Mouse (Mus musculus) naive thymus-derived CD4-positive, alpha-beta T cell, adult 5 months (primary cell): ENCODE measurements around the gene Npy4r. TPM values are rescaled to one million over a fixed set of nuclear protein-coding genes. Genes with fewer than 3 reads are reported as not detected.

Experiments
- polyA plus RNA-seq: library from polyadenylated mRNA; unstranded; fragments of 100-300 nt; shearing (Covaris generic); gene quantifications from one replicate; pipeline ENCODE4 v1.2.1, GENCODE M21; 2017

Gene Npy4r
- not detected for polyA plus RNA-seq

GRCm38 (mm10) chr14:34152342-34152741 is at the start of gene Npy4r:
TSS of gene Npy4r (minus strand) at chr14:34152489.

GRCm38 (mm10) chr14:34201231-34202035 is 49.1 kb upstream of the Npy4r start, which contains the start of gene Gprin2:
TSS of gene Gprin2 (minus strand) at chr14:34201653.

GRCm38 (mm10) chr14:34102601-34103000 is 49.7 kb downstream of the Npy4r start, which contains the start of gene A630023A22Rik:
TSS of gene A630023A22Rik (minus strand) at chr14:34102754.

Other genes with a start within 250 kb of the Npy4r start
- not detected for gene Gdf10, start 228.9 kb downstream of the Npy4r start, polyA plus RNA-seq
- not detected for gene Gdf2, start 211.4 kb downstream of the Npy4r start, polyA plus RNA-seq
- not detected for gene Rbp3, start 198.5 kb downstream of the Npy4r start, polyA plus RNA-seq
- gene Zfp488, start 173.7 kb downstream of the Npy4r start, polyA plus RNA-seq: 0.07 TPM
- gene Gm30083, start 137.3 kb downstream of the Npy4r start, polyA plus RNA-seq: not detected
- not detected for gene Gm5460, start 135.7 kb downstream of the Npy4r start, polyA plus RNA-seq
- not detected for gene Antxrl, start 99.8 kb downstream of the Npy4r start, polyA plus RNA-seq
- not detected for gene Anxa8, start 66.5 kb downstream of the Npy4r start, polyA plus RNA-seq
- not detected for gene A630023A22Rik, start 49.7 kb downstream of the Npy4r start, polyA plus RNA-seq
- not detected for gene Gprin2, start 49.2 kb upstream of the Npy4r start, polyA plus RNA-seq
- gene Syt15, start 67.1 kb upstream of the Npy4r start, polyA plus RNA-seq: not detected
- 23.7 TPM for gene Shld2, start 158.0 kb upstream of the Npy4r start, polyA plus RNA-seq
- gene Glud1, start 158.2 kb upstream of the Npy4r start, polyA plus RNA-seq: 114 TPM
- gene Fam25c, start 202.9 kb upstream of the Npy4r start, polyA plus RNA-seq: not detected
- gene Sncg, start 222.3 kb upstream of the Npy4r start, polyA plus RNA-seq: not detected
- not detected for gene Mmrn2, start 223.0 kb upstream of the Npy4r start, polyA plus RNA-seq